Mouse (Mus musculus) liver, adult 2 months (tissue): ENCODE data around the gene Nid2. TPM values are rescaled to one million over a fixed set of nuclear protein-coding genes. Genes with fewer than 3 reads are reported as not detected.

Experiments
- DNase-seq: peaks from one replicate; pipeline ENCODE4 v3.0.0-alpha.2; 2011; ENCODE audit warnings: low read depth, low spot score; ENCODE audit errors: extremely low read depth
- H3K27ac ChIP-seq: fragments of 200-500 bp; replicated peaks from 2 replicates; pipeline ENCODE4 v1.5.1; 2012; ENCODE audit warnings: low read depth, mild to moderate bottlenecking, control low read depth, inconsistent platforms, low read length; ENCODE audit not compliant: insufficient read depth
- H3K27me3 ChIP-seq: fragments of 200-500 bp; 2 replicates; pipeline ENCODE4 v1.6.1; 2012; ENCODE audit warnings: mild to moderate bottlenecking, moderate library complexity, low read length, inconsistent platforms; ENCODE audit not compliant: control insufficient read depth, insufficient read depth
- H3K36me3 ChIP-seq: fragments of 200-500 bp; 2 replicates; pipeline ENCODE4 v1.6.1; 2012; ENCODE audit warnings: low read length, inconsistent platforms; ENCODE audit not compliant: control insufficient read depth, insufficient read depth
- H3K4me1 ChIP-seq: fragments of 200-500 bp; 2 replicates; pipeline ENCODE4 v1.6.1; 2011; ENCODE audit warnings: low read length; ENCODE audit not compliant: control insufficient read depth, insufficient read depth
- H3K4me3 ChIP-seq: fragments of 200-500 bp; 2 replicates; pipeline ENCODE4 v1.5.1; 2011; ENCODE audit warnings: low read depth, mild to moderate bottlenecking, control low read depth, low read length, moderate library complexity; ENCODE audit not compliant: insufficient read depth
- H3K79me2 ChIP-seq: fragments of 200-500 bp; 2 replicates; pipeline ENCODE4 v1.6.1; 2012; ENCODE audit warnings: inconsistent platforms, mild to moderate bottlenecking, low read length, moderate library complexity; ENCODE audit not compliant: control insufficient read depth, insufficient read depth
- H3K9ac ChIP-seq: fragments of 200-500 bp; 2 replicates; pipeline ENCODE4 v1.6.1; 2012; ENCODE audit warnings: low read depth, mild to moderate bottlenecking, control low read depth, inconsistent platforms, low read length
- CTCF ChIP-seq: fragments of 200-500 bp; IDR thresholded peaks from 2 replicates; pipeline ENCODE4 v1.5.1; 2011; ENCODE audit warnings: low read depth, low read length, control low read depth
- POLR2A ChIP-seq: fragments of 200-500 bp; IDR thresholded peaks from 2 replicates; pipeline ENCODE4 v1.6.1; 2011; ENCODE audit warnings: low read length, control low read depth; ENCODE audit not compliant: insufficient read depth; ENCODE audit errors: extremely low read depth
- WGBS: fragments of 180-500 bp; shearing (Covaris S2); methylation state at CpG from one replicate; pipeline ENCODE4 v1.1.7; 2018; 5-methylcytosine and 5-hydroxymethylcytosine counted together
- polyA plus RNA-seq: library from polyadenylated mRNA; depleted of rRNA; stranded (reverse); fragments of >200 nt; gene quantifications from 2 replicates; pipeline ENCODE4 v1.2.3, GENCODE M21; 2012
- total RNA-seq: library from RNA; depleted of rRNA; stranded (reverse); fragments of >200 nt; gene quantifications from 2 replicates; pipeline ENCODE4 v1.2.3, GENCODE M21; 2014

Nid2 gene
- total and polyA plus RNA-seq, 2 experiments, result 2.3 to 6.0 TPM

DNA sequence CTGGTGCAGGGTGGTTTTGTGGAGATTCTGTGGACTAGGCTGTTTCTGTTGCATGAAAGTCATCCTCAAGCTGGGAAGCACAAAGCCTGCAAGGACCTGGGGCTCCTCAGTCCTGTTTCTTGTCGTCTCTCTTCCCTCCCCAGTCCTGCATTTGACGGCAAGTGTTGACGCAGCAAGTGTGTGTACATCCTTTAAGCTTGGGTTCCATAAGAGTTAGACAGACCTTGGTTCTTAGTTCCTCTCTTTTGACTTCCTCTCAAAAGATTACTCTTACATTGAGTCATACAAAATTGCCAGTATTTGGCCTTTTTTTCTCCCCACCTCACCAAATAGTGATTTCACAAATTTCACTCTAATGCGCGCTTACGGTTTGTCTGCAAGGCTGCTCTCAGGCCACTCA is 26.3 kb downstream of the Nid2 start:
- H3K79me2 ChIP-seq, result no peaks in the 10 kb centered on the region
- 93% methylated on average over 6 of the region's 6 CpGs for WGBS
- DNase-seq, result no peak
- peaks cover 1% of the 10 kb centered on the region; the same call in 1 of the 2 replicates for H3K36me3 ChIP-seq
- H3K9ac ChIP-seq, result no peak overlapping the region
- H3K4me1 ChIP-seq, result no peaks in the 10 kb centered on the region
- H3K27me3 ChIP-seq, result no peaks in the 10 kb centered on the region
- TF ChIP-seq POLR2A (no peak), CTCF (no peak)
- no peak overlapping the region for H3K27ac ChIP-seq
- H3K4me3 ChIP-seq, result no peak overlapping the region

GRCm38 (mm10) chr14:19777945-19778344 is 26.9 kb downstream of the Nid2 start:
- no peak for DNase-seq

GRCm38 (mm10) chr14:19785797-19786588 is 34.9 kb downstream of the Nid2 start:
- DNase-seq, result no peak
- Histone ChIP-seq H3K36me3 (no peaks in the 10 kb centered on the region; the same call in 1 of the 2 replicates), H3K79me2 (no peaks in the 10 kb centered on the region), H3K27ac (no peak overlapping the region), H3K9ac (no peak overlapping the region), H3K27me3 (no peaks in the 10 kb centered on the region), H3K4me1 (no peaks in the 10 kb centered on the region), H3K4me3 (no peak overlapping the region)
- TF ChIP-seq POLR2A, result no peak
- WGBS, result 86% methylated on average over 9 of the region's 9 CpGs

More at GRCm38 (mm10) chr14:19777945-19778344, 26.9 kb downstream of the Nid2 start:
- H3K27me3 ChIP-seq, result no peaks in the 10 kb centered on the region
- 91% methylated on average over 13 of the region's 13 CpGs for WGBS
- no peaks in the 10 kb centered on the region for H3K79me2 ChIP-seq
- TF ChIP-seq POLR2A, result no peak
- no peak for TF ChIP-seq CTCF
- no peak overlapping the region for H3K27ac ChIP-seq
- H3K36me3 ChIP-seq, result peaks cover 1% of the 10 kb centered on the region; the same call in 1 of the 2 replicates
- H3K4me1 ChIP-seq, result no peaks in the 10 kb centered on the region
- no peak overlapping the region for H3K9ac ChIP-seq
- H3K4me3 ChIP-seq, result no peak overlapping the region

- Histone ChIP-seq H3K4me3 (no peak overlapping the region), H3K4me1 (no peaks in the 10 kb centered on the region)
- no peak for DNase-seq
These were observed 37.4 kb downstream of the Nid2 start for GRCm38 (mm10) chr14:19788443-19788842.

GRCm38 (mm10) chr14:19794881-19795280 is 43.8 kb downstream of the Nid2 start:
- TF ChIP-seq POLR2A, result no peak
- no peak for TF ChIP-seq CTCF
- WGBS, result 63% methylated on average over 4 of the region's 4 CpGs
- DNase-seq, result no peak

More at GRCm38 (mm10) chr14:19788443-19788842, 37.4 kb downstream of the Nid2 start:
- Histone ChIP-seq H3K9ac (no peak overlapping the region), H3K27me3 (no peaks in the 10 kb centered on the region), H3K27ac (no peak overlapping the region), H3K79me2 (no peaks in the 10 kb centered on the region), H3K36me3 (no peaks in the 10 kb centered on the region; the same call in 1 of the 2 replicates)
- TF ChIP-seq POLR2A (no peak), CTCF (no peak)
- 36% methylated on average over 1 of the region's 1 CpGs for WGBS

More at GRCm38 (mm10) chr14:19794881-19795280, 43.8 kb downstream of the Nid2 start:
- no peaks in the 10 kb centered on the region for H3K27me3 ChIP-seq
- no peaks in the 10 kb centered on the region for H3K4me1 ChIP-seq
- no peak overlapping the region for H3K9ac ChIP-seq
- no peaks in the 10 kb centered on the region for H3K79me2 ChIP-seq
- H3K36me3 ChIP-seq, result peaks cover 6% of the 10 kb centered on the region; the same call in 1 of the 2 replicates
- H3K27ac ChIP-seq, result no peak overlapping the region
- no peak overlapping the region for H3K4me3 ChIP-seq
